Comparison of ENCODE assay signal across 10 mouse cellular contexts in the genomic region with DNA sequence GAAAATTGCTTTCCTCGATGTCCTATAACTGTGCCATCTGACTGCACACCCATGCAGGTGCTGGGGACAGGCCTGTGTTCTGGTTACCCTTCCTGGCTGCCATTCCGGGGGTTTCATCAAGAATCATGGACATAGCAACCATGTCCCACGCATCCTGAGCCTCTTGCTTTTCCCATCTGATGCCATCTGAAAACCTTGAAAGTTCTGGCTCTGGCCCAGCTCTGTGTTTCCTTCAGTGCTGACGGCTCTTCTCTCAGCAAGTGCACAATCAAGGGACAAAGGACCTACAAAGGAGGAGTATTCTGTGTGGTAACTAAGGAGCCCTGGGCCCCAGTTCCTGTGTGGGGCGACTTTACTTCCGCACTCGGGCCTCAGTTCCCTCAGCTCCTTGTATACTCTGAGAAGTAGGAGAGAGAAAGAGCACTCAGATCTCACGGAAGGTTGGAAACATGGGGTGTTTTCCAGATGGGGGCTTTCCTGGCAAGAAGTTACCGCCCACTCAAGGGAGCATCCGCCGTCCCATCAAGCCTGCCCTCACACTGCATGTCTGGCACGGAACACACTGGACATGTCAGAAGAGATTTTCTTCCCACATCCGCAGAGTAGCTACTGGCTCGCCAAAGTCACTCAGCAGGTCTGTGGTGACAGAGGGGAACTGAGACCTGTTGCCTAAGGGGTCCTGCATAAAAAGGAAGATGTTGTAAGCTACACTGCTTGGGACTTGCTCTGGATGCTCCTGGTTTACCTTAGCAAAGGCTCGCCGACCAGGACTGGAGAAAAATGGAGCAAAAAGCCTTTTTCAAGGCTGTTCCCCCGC. TPM values are rescaled to one million over a fixed set of nuclear protein-coding genes. Genes with fewer than 3 reads are reported as not detected.
DNase-seq lines count a peak whose midpoint lies in the region; ATAC-seq and TF ChIP-seq lines count a peak whose summit lies in the region.
"Had no signal": no experiment of that assay in that cellular context is flagged by ENCODE, and none has a peak within 500 bp of the region (broad histone marks: within the 10 kb centered on the region; RNA-seq: fewer than 3 reads in every experiment).

No protein-coding gene starts in this region.

- H3K36me3 ChIP-seq in hindbrain, postnatal 0 days (ENCODE audit: insufficient read depth, low read length), result no peaks in the 10 kb centered on the region
- no peaks in the 10 kb centered on the region for H3K36me3 ChIP-seq in hindbrain, embryonic 14.5 days (replicated peaks; ENCODE audit: control insufficient read depth, insufficient read depth)
- H3K36me3 ChIP-seq: embryonic facial prominence, embryonic 10.5 days; hindbrain, embryonic 10.5 days had no signal

- peak; percentile 18 for DNase-seq in hindbrain, postnatal 0 days (ENCODE audit: low spot score)
- DNase-seq in hindbrain, embryonic 14.5 days (ENCODE audit: low spot score), result no peak
- peak; percentile 52 to 61 for DNase-seq in right cerebral cortex, postnatal 10 days (ENCODE audit: low spot score in 2 of 2)
- no peak for DNase-seq in right cerebral cortex, postnatal 4 days
- DNase-seq in thymus, postnatal 25 days, result peak; percentile 36
- DNase-seq in cerebellum, adult 11 months, result no peak
- no peak for DNase-seq in retina, postnatal 1 day

- no peak for TF ChIP-seq CTCF in hindbrain, postnatal 0 days (IDR thresholded peaks at IDR 0.05; ENCODE audit: low read depth)

- H3K4me3 ChIP-seq in hindbrain, postnatal 0 days (ENCODE audit: low read length), result no peak overlapping the region
- no peak overlapping the region for H3K4me3 ChIP-seq in hindbrain, embryonic 14.5 days (replicated peaks; ENCODE audit: low read length)
- H3K4me3 ChIP-seq: embryonic facial prominence, embryonic 10.5 days; hindbrain, embryonic 10.5 days had no signal

- no peak for ATAC-seq in hindbrain, postnatal 0 days
- no peak for ATAC-seq in hindbrain, embryonic 14.5 days (ENCODE audit: low FRiP score)
- ATAC-seq in inflammation-experienced regulatory T-cells, adult 6 months, result peak; percentile 35

- no peaks in the 10 kb centered on the region for H3K9me3 ChIP-seq in hindbrain, postnatal 0 days (ENCODE audit: low read length)
- H3K9me3 ChIP-seq in hindbrain, embryonic 14.5 days (ENCODE audit: control insufficient read depth, low read length), result no peaks in the 10 kb centered on the region
- H3K9me3 ChIP-seq: embryonic facial prominence, embryonic 10.5 days; hindbrain, embryonic 10.5 days had no signal

- H3K4me2 ChIP-seq in hindbrain, postnatal 0 days (ENCODE audit: low read depth, low read length), result no peak overlapping the region
- H3K4me2 ChIP-seq in hindbrain, embryonic 14.5 days (replicated peaks), result no peak overlapping the region

- WGBS in hindbrain, postnatal 0 days, result 63% methylated on average over 17 of the region's 17 CpGs
- 80% methylated on average over 17 of the region's 17 CpGs for WGBS in hindbrain, embryonic 14.5 days

- no peaks in the 10 kb centered on the region for H3K4me1 ChIP-seq in hindbrain, postnatal 0 days (ENCODE audit: insufficient read depth, low read length)
- no peaks in the 10 kb centered on the region for H3K4me1 ChIP-seq in hindbrain, embryonic 14.5 days (replicated peaks; ENCODE audit: control insufficient read depth, insufficient read depth, low read length)
- H3K4me1 ChIP-seq: hindbrain, embryonic 10.5 days had no signal

- no peak overlapping the region for H3K9ac ChIP-seq in hindbrain, postnatal 0 days (replicated peaks; ENCODE audit: low read length)
- no peak overlapping the region for H3K9ac ChIP-seq in hindbrain, embryonic 14.5 days

- no peaks in the 10 kb centered on the region for H3K27me3 ChIP-seq in hindbrain, postnatal 0 days (ENCODE audit: insufficient read depth, low read length)
- no peaks in the 10 kb centered on the region for H3K27me3 ChIP-seq in hindbrain, embryonic 14.5 days (ENCODE audit: control insufficient read depth, insufficient read depth, low read length)

- H3K27ac ChIP-seq in hindbrain, postnatal 0 days, result no peak overlapping the region
- H3K27ac ChIP-seq in hindbrain, embryonic 14.5 days, result no peak overlapping the region
- H3K27ac ChIP-seq: embryonic facial prominence, embryonic 10.5 days; hindbrain, embryonic 10.5 days had no signal

RNA-seq across cellular contexts. Expression of a gene that starts 24.5 kb away (rescaled TPM):
- 17.4 and 17.7 TPM in 2 replicates for total RNA-seq in hindbrain, postnatal 0 days (2014; rRNA removed)
- polyA plus RNA-seq in hindbrain, postnatal 0 days (2015; fragmentation: Nextera tagmentation; extraction: Ambion mirVana), result 7.6 and 7.8 TPM in 2 replicates
- 10.0 and 11.6 TPM in 2 replicates for polyA plus RNA-seq in hindbrain, embryonic 14.5 days (2014; fragmentation: Nextera tagmentation; extraction: Ambion mirVana)
- polyA plus RNA-seq in inflammation-experienced regulatory T-cells, adult 6 months (2017; shearing (Covaris generic)), result 1 to 10 TPM in 1 of 3 experiments, under 1 TPM in 2; 0.78 to 2.0 (median 0.92) TPM

RNA-seq across cellular contexts. Expression of a gene that starts 31.8 kb away (rescaled TPM):
- 26.4 and 31.7 TPM in 2 replicates for total RNA-seq in hindbrain, postnatal 0 days (2014; rRNA removed)
- polyA plus RNA-seq in hindbrain, postnatal 0 days (2015; fragmentation: Nextera tagmentation; extraction: Ambion mirVana), result 12.3 and 12.7 TPM in 2 replicates
- 17.7 and 18.4 TPM in 2 replicates for polyA plus RNA-seq in hindbrain, embryonic 14.5 days (2014; fragmentation: Nextera tagmentation; extraction: Ambion mirVana)
- polyA plus RNA-seq in inflammation-experienced regulatory T-cells, adult 6 months (2017; shearing (Covaris generic)), result 1 to 10 TPM; 4.6 to 6.9 (median 4.6) TPM

Comparison
In these comparisons a context has a peak if more than half of its experiments do, and no peak if none do; other contexts are left out.
1. DNase-seq: peak in hindbrain, postnatal 0 days (single experiment), right cerebral cortex, postnatal 10 days (2 of 2) and thymus, postnatal 25 days (single experiment); none in hindbrain, embryonic 14.5 days (single experiment), right cerebral cortex, postnatal 4 days (single experiment), cerebellum, adult 11 months (single experiment) and retina, postnatal 1 day (single experiment).